Mouse (Mus musculus) CH12.LX (cell line): ENCODE results near the gene Atg101.

Experiments used
- CTCF ChIP-seq, 2 experiments: IDR thresholded peaks in 1 of 2; conservative IDR thresholded peaks in 1 of 2; 2 replicates each; pipeline ENCODE4 v1.5.1; 2011 to 2012; ENCODE audit warnings: low read depth in 2 of 2, low read length in 2 of 2, improper control_type of control experiment in 1 of 2, inconsistent platforms in 1 of 2, mild to moderate bottlenecking in 1 of 2, moderate library complexity in 1 of 2
- ELF1 ChIP-seq: IDR thresholded peaks from 2 replicates; pipeline ENCODE4 v1.6.1; 2014; ENCODE audit warnings: low read depth, mild to moderate bottlenecking, inconsistent platforms, low read length, improper control_type of control experiment
- HCFC1 ChIP-seq: IDR thresholded peaks from 2 replicates; pipeline ENCODE4 v1.6.1; 2012; ENCODE audit warnings: low read depth, mild to moderate bottlenecking, inconsistent platforms, low read length, improper control_type of control experiment
- IRF4 ChIP-seq: IDR thresholded peaks from 2 replicates; pipeline ENCODE4 v1.6.1; 2014; ENCODE audit warnings: low read depth, mild to moderate bottlenecking, inconsistent platforms, low read length, improper control_type of control experiment
- MAFK ChIP-seq: IDR thresholded peaks from 2 replicates; pipeline ENCODE4 v1.6.1; 2011; ENCODE audit warnings: low read length, improper control_type of control experiment; ENCODE audit not compliant: insufficient replicate concordance
- NELFE ChIP-seq: IDR thresholded peaks from 2 replicates; pipeline ENCODE4 v1.6.1; 2011; ENCODE audit warnings: low read depth, low read length, improper control_type of control experiment
- POLR2A ChIP-seq: IDR thresholded peaks from 2 replicates; pipeline ENCODE4 v1.6.1; 2011; ENCODE audit warnings: low read depth, mild to moderate bottlenecking, improper control_type of control experiment, low read length
- POLR2AphosphoS2 ChIP-seq: IDR thresholded peaks from 2 replicates; pipeline ENCODE4 v1.6.1; 2011; ENCODE audit warnings: low read depth, low read length, improper control_type of control experiment

- TF ChIP-seq ELF1 (no peak), CTCF (conservative IDR thresholded peaks at IDR 0.05 in 1 of 2, IDR thresholded peaks at IDR 0.05 in 1 of 2; ENCODE audit: low read depth in 2 of 2, low read length in 2 of 2) (no peak), MAFK (no peak), IRF4 (no peak), POLR2A (no peak), HCFC1 (no peak), NELFE (no peak), POLR2AphosphoS2 (no peak)
Measured at GRCm38 (mm10) chr15:101235728-101236327, 48.2 kb upstream of the Atg101 start.
